Mouse (Mus musculus) megakaryocyte-erythroid progenitor cell, adult 5-6 weeks (primary cell): ENCODE data around the gene Cd7. TPM values are rescaled to one million over a fixed set of nuclear protein-coding genes. Genes with fewer than 3 reads are reported as not detected.
A peak's percentile ranks its signal among the peaks of the same experiment; 100 is the strongest.

Source experiments
- ATAC-seq: replicated peaks from 2 replicates; pipeline ENCODE4 v1.8.0; 2016; ENCODE audit warnings: mild to moderate bottlenecking, inconsistent platforms; ENCODE audit not compliant: severe bottlenecking, poor library complexity, low FRiP score, low TSS enrichment
- total RNA-seq, 2 experiments: library from RNA; stranded (forward) in 1 of 2; stranded (reverse) in 1 of 2; fragments of 200-1000, 215-1000 nt in 1 of 2; fragments of >200 nt in 1 of 2; fragmentation: Nextera tagmentation in 1 of 2; gene quantifications; 2 replicates each; pipeline ENCODE4 v1.2.3; 2014 to 2017

Gene Cd7
- total RNA-seq, 2 experiments from 2014 or later = 6.7 to 16.6 TPM

- no peak for ATAC-seq
Observed at GRCm38 (mm10) chr11:121004281-121004680, 34.9 kb downstream of the Cd7 start.

DNA sequence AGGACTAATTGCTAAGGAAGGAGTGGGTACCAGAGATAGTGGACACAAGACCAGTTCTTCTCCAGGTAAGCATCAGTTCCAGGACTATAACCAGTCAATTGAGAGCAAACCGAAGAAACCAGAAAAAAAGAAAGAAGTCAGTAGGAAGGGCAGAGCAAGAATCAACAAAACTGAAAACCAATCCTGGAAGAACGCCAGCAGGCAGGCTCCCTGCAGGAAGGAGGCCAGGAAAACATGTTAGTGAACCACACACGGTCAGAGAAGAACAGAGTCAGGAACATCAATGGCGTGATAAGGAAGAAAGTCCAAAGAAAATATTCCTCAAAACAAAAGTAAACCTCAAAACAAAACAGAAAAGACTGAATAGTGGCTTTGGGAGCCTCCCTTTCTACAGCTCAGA lies 37.3 kb downstream of the Cd7 start:
- ATAC-seq = no peak

DNA sequence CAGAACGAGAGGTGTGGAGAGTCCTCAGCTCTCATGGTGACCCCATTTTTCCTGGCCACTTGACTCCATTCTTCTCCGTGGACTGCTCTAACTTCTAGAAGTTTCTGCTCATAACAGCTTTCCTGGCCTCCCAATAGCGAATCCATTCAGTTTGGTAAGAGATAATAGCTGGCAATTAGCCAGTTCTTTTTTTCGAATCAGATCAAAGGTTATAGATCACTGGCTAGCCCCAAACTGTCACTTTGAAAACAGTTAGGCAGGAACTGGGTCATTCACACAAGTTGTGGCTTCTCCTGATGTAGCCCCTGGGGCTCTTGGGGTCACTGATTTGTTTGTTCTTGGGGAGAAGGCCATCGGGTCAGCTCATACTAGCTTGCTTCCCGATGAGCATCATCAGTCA lies 44.5 kb downstream of the Cd7 start:
- ATAC-seq = no peak

GRCm38 (mm10) chr11:120993586-120993985 lies 45.6 kb downstream of the Cd7 start:
- no peak for ATAC-seq

DNA sequence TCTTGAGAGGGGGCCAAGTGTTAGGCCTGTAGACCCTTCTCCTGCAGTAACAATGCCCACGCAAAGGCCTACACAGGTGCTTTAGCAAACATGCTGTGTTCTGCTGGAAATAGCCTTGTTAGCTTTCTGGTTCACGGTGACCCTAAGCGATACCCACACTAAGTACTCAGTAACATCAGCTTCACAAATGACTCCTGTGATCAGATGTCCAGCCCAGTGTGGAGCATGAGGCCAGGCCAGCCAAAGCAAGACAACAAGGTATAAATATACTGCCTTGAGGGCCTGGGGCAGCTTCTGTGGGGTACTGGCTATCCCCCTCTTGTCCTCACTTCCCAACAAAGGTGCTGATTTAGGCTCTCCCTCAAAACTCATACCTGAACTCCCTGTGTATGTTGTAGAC lies 46.1 kb downstream of the Cd7 start:
- no peak for ATAC-seq

GRCm38 (mm10) chr11:120991791-120992190 lies 47.4 kb downstream of the Cd7 start:
- no peak for ATAC-seq

DNA sequence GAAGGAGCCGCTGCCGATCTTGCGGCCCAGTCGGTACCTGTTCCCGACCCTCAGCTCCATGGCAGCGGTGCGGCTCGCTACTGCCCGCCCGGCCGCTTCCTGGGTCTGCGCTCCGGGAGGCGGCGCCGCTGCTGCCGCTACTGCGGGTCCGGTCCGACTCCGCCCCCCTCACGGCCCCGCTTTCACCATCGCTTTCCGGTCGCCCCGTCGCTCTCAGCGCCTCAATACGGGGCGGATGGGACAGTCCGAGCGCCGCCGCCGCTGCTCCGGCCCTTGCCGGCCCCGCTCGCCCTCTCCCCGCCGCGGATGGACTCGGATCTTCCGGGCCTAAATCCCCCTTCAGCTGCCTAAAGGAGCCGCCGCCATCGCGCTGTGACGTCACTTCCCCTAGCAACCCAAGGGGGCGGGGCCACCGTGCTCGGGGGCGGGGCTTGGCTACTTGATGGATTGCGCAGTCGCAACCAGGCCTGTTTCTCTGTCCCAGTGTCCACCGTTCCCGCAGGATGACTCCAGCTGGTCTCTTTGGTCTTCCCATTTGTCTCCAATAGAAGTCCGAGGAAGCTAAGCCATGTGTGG lies 48.2 kb downstream of the Cd7 start, which contains the start of gene Csnk1d:
Gene Csnk1d (minus strand): TSS at position 380 of the 576 bp plus-strand sequence.
- peak; percentile 34 for ATAC-seq

DNA sequence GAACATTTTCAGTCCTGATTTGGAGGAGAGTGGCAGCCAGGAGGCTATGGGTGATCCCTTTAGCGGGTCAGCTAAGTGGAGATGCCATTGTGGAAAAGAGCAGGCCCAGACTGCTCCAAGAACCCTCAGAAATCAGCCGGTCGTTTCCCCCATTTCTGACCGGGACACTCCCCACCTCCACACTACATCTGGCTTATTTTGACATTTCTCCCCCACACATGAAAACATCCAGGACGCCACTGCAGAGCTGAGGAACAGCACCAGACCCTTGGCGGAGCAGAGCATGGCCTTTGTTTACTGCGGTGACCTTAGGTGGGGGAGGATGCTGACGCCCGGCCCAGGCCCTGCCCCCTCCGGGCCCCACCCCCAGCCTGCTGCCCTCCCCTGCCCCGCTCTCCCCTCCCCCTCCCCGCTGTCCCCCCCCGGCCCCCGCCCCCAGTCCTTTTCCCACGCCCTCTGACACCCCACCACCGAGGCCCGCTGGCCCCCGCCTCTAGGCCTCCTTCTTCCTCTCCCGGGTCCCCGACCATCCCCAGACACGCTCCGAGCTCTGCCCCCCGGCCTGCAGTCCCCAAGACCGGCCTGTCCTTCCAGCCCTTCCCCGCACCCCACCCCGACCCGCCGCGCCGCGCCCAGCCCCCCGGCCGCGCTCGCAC lies 49.0 kb downstream of the Cd7 start:
- ATAC-seq = 0 out of 2 replicates have a peak, but pooled peaks have one; percentile 27

GRCm38 (mm10) chr11:120989523-120989922 lies 49.7 kb downstream of the Cd7 start:
- no peak for ATAC-seq

GRCm38 (mm10) chr11:120988410-120988809 lies 50.8 kb downstream of the Cd7 start:
- no peak for ATAC-seq

- no peak for ATAC-seq
Observed at GRCm38 (mm10) chr11:120987608-120988007, 51.6 kb downstream of the Cd7 start.

Other genes with a start within 250 kb of the Cd7 start
- gene Dus1l, start 243.0 kb downstream of the Cd7 start, total RNA-seq (2014; fragmentation: Nextera tagmentation) = 150 TPM in 2 replicates
- gene Dus1l, start 243.0 kb downstream of the Cd7 start, total RNA-seq (2017) = 68.4 and 87.6 TPM in 2 replicates
- gene Fasn, start 214.9 kb downstream of the Cd7 start, total RNA-seq (2014; fragmentation: Nextera tagmentation) = 92.0 and 92.3 TPM in 2 replicates
- gene Fasn, start 214.9 kb downstream of the Cd7 start, total RNA-seq (2017) = 27.2 and 34.0 TPM in 2 replicates
- 9.0 and 14.0 TPM in 2 replicates for gene Ccdc57, start 106.5 kb downstream of the Cd7 start, total RNA-seq (2014; fragmentation: Nextera tagmentation)
- gene Ccdc57, start 106.5 kb downstream of the Cd7 start, total RNA-seq (2017) = 6.4 and 6.8 TPM in 2 replicates
- 0.15 and 1.9 TPM in 2 replicates for gene Slc16a3, start 90.9 kb downstream of the Cd7 start, total RNA-seq (2014; fragmentation: Nextera tagmentation)
- 2.1 and 3.2 TPM in 2 replicates for gene Slc16a3, start 90.9 kb downstream of the Cd7 start, total RNA-seq (2017)
- 64.0 and 86.0 TPM in 2 replicates for gene Csnk1d, start 48.1 kb downstream of the Cd7 start, total RNA-seq (2014; fragmentation: Nextera tagmentation)
- gene Csnk1d, start 48.1 kb downstream of the Cd7 start, total RNA-seq (2017) = 109 and 132 TPM in 2 replicates
- gene Sectm1b, start 24.2 kb upstream of the Cd7 start, total RNA-seq (2014; fragmentation: Nextera tagmentation) = not detected in 2 replicates
- not detected in 2 replicates for gene Sectm1b, start 24.2 kb upstream of the Cd7 start, total RNA-seq (2017)
- not detected in 2 replicates for gene Sectm1a, start 41.8 kb upstream of the Cd7 start, total RNA-seq (2014; fragmentation: Nextera tagmentation)
- not detected in 2 replicates for gene Sectm1a, start 41.8 kb upstream of the Cd7 start, total RNA-seq (2017)
- not detected in 2 replicates for gene Tex19.2, start 79.3 kb upstream of the Cd7 start, total RNA-seq (2014; fragmentation: Nextera tagmentation)
- gene Tex19.2, start 79.3 kb upstream of the Cd7 start, total RNA-seq (2017) = not detected in 2 replicates
- not detected in 2 replicates for gene Tex19.1, start 106.7 kb upstream of the Cd7 start, total RNA-seq (2014; fragmentation: Nextera tagmentation)
- gene Tex19.1, start 106.7 kb upstream of the Cd7 start, total RNA-seq (2017) = not detected in 2 replicates
- gene Uts2r, start 120.9 kb upstream of the Cd7 start, total RNA-seq (2014; fragmentation: Nextera tagmentation) = not detected in 2 replicates
- gene Uts2r, start 120.9 kb upstream of the Cd7 start, total RNA-seq (2017) = not detected in 2 replicates
- gene Hexdc, start 165.0 kb upstream of the Cd7 start, total RNA-seq (2014; fragmentation: Nextera tagmentation) = 7.2 and 7.7 TPM in 2 replicates
- gene Hexdc, start 165.0 kb upstream of the Cd7 start, total RNA-seq (2017) = 4.5 and 6.0 TPM in 2 replicates
- 7.8 and 16.0 TPM in 2 replicates for gene Ogfod3, start 165.3 kb upstream of the Cd7 start, total RNA-seq (2014; fragmentation: Nextera tagmentation)
- 8.2 and 13.5 TPM in 2 replicates for gene Ogfod3, start 165.3 kb upstream of the Cd7 start, total RNA-seq (2017)
- gene Cybc1, start 189.9 kb upstream of the Cd7 start, total RNA-seq (2014; fragmentation: Nextera tagmentation) = 30.0 and 42.6 TPM in 2 replicates
- gene Cybc1, start 189.9 kb upstream of the Cd7 start, total RNA-seq (2017) = 18.2 and 27.2 TPM in 2 replicates
- gene Narf, start 197.8 kb upstream of the Cd7 start, total RNA-seq (2014; fragmentation: Nextera tagmentation) = 46.0 and 51.1 TPM in 2 replicates
- gene Narf, start 197.8 kb upstream of the Cd7 start, total RNA-seq (2017) = 43.7 and 63.3 TPM in 2 replicates
- 40.4 and 62.7 TPM in 2 replicates for gene Foxk2, start 220.6 kb upstream of the Cd7 start, total RNA-seq (2014; fragmentation: Nextera tagmentation)
- gene Foxk2, start 220.6 kb upstream of the Cd7 start, total RNA-seq (2017) = 21.3 and 27.3 TPM in 2 replicates